Mouse (Mus musculus) ES-Bruce4 (cell line): ENCODE results near the gene Heg1.

Experiments
- CTCF ChIP-seq: IDR thresholded peaks from one replicate; pipeline ENCODE4 v1.8.1; 2011; ENCODE audit warnings: low read depth, low read length
- EP300 ChIP-seq: IDR thresholded peaks from 2 replicates; pipeline ENCODE4 v1.6.1; 2011; ENCODE audit warnings: low read depth, low read length; ENCODE audit not compliant: insufficient read depth
- POLR2A ChIP-seq: IDR thresholded peaks from one replicate; pipeline ENCODE4 v1.8.1; 2011; ENCODE audit warnings: low read length; ENCODE audit not compliant: insufficient read depth

DNA sequence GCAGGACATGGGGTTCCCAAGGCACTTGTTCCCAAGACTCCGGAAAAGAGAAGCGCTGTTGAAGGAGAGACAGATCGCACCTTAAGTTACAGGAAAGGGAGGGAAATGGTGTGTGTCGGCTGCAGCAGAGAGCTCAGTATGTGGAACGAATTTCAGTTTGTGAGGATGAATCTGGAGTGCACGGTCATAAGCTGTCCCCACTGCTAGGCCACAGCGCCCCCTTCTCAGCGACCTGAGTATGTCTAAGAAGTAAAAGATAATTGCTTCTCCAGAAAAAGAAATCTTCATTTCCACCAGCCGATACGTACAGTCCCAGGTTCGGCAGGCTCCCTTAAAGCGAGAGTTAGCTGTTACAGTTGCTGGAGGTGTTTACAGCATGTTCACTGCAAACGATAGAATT, 44.3 kb downstream of the Heg1 start:
- no peak for TF ChIP-seq POLR2A
- TF ChIP-seq CTCF, result peak; percentile 40
- no peak for TF ChIP-seq EP300
